Mouse (Mus musculus) MEL (cell line): ENCODE data around the gene Mrpl35. TPM values are rescaled to one million over a fixed set of nuclear protein-coding genes. Genes with fewer than 3 reads are reported as not detected.

Experiments used
- DNase-seq: peaks from one replicate; pipeline ENCODE4 v3.0.0; 2011; ENCODE audit warnings: low read depth, low spot score
- H3K27ac ChIP-seq: 2 replicates; pipeline ENCODE4 v1.5.1; 2012; ENCODE audit warnings: low read depth, mild to moderate bottlenecking, control low read depth, low read length, moderate library complexity; ENCODE audit not compliant: control insufficient read depth
- H3K27me3 ChIP-seq, 2 experiments: fragments of 150-350 bp in 1 of 2; sonication (generic) in 1 of 2; 2 replicates each; pipeline ENCODE4 v1.6.1; 2012; ENCODE audit warnings: low read length in 2 of 2, mild to moderate bottlenecking in 2 of 2, improper control_type of control experiment in 1 of 2, moderate library complexity in 1 of 2; ENCODE audit not compliant: insufficient read depth in 2 of 2, control insufficient read depth in 1 of 2
- H3K36me3 ChIP-seq, 2 experiments: 2 replicates each; pipeline ENCODE4 v1.6.1; 2012 to 2014; ENCODE audit warnings: low read length in 2 of 2, improper control_type of control experiment in 1 of 2, inconsistent platforms in 1 of 2, mild to moderate bottlenecking in 1 of 2; ENCODE audit not compliant: insufficient read depth in 2 of 2, control insufficient read depth in 1 of 2
- H3K4me1 ChIP-seq, 2 experiments: fragments of 150-350 bp in 1 of 2; sonication (generic) in 1 of 2; 2 replicates each; pipeline ENCODE4 v1.6.1; 2012; ENCODE audit warnings: low read length in 2 of 2, improper control_type of control experiment in 1 of 2, mild to moderate bottlenecking in 1 of 2; ENCODE audit not compliant: insufficient read depth in 2 of 2, control insufficient read depth in 1 of 2
- H3K4me3 ChIP-seq, 2 experiments: fragments of 150-350 bp in 1 of 2; sonication (generic) in 1 of 2; 2 replicates each; pipeline ENCODE4 v1.5.1; 2012; ENCODE audit warnings: low read depth in 2 of 2, low read length in 2 of 2, mild to moderate bottlenecking in 2 of 2, moderate library complexity in 2 of 2, control low read depth in 1 of 2, improper control_type of control experiment in 1 of 2; ENCODE audit not compliant: control insufficient read depth in 1 of 2, insufficient read depth in 1 of 2
- H3K79me2 ChIP-seq: 2 replicates; pipeline ENCODE4 v1.6.1; 2012; ENCODE audit warnings: mild to moderate bottlenecking, low read length, moderate library complexity; ENCODE audit not compliant: control insufficient read depth, poor library complexity, insufficient read depth
- H3K9ac ChIP-seq: 2 replicates; pipeline ENCODE4 v1.6.1; 2012; ENCODE audit warnings: low read depth, mild to moderate bottlenecking, control low read depth, low read length, moderate library complexity; ENCODE audit not compliant: control insufficient read depth, poor library complexity, severe bottlenecking
- H3K9me3 ChIP-seq: fragments of 150-350 bp; sonication (generic); replicated peaks from 2 replicates; pipeline ENCODE4 v1.6.1; 2012; ENCODE audit warnings: mild to moderate bottlenecking, low read length, improper control_type of control experiment, moderate library complexity; ENCODE audit not compliant: insufficient read depth
- BHLHE40 ChIP-seq: IDR thresholded peaks from 2 replicates; pipeline ENCODE4 v1.6.1; 2012; ENCODE audit warnings: low read depth, mild to moderate bottlenecking, inconsistent platforms, low read length, improper control_type of control experiment, borderline replicate concordance
- CHD1 ChIP-seq: IDR thresholded peaks from 2 replicates; pipeline ENCODE4 v1.6.1; 2012; ENCODE audit warnings: low read depth, mild to moderate bottlenecking, inconsistent platforms, low read length, improper control_type of control experiment
- CHD2 ChIP-seq: IDR thresholded peaks from 2 replicates; pipeline ENCODE4 v1.6.1; 2011; ENCODE audit warnings: low read length, improper control_type of control experiment
- CTCF ChIP-seq, 3 experiments: IDR thresholded peaks in 2 of 3; conservative IDR thresholded peaks in 1 of 3; 2 replicates each; pipeline ENCODE4 v1.5.1; 2011 to 2012; ENCODE audit warnings: low read length in 3 of 3, low read depth in 2 of 3, mild to moderate bottlenecking in 2 of 3, improper control_type of control experiment in 1 of 3, inconsistent platforms in 1 of 3, mixed read lengths in 1 of 3, moderate library complexity in 1 of 3; ENCODE audit not compliant: control insufficient read depth in 1 of 3, insufficient read depth in 1 of 3, poor library complexity in 1 of 3, severe bottlenecking in 1 of 3
- ELF1 ChIP-seq: IDR thresholded peaks from 2 replicates; pipeline ENCODE4 v1.6.1; 2014; ENCODE audit warnings: low read depth, mild to moderate bottlenecking, inconsistent platforms, low read length, improper control_type of control experiment, moderate library complexity
- GABPA ChIP-seq: IDR thresholded peaks from 2 replicates; pipeline ENCODE4 v1.6.1; 2012; ENCODE audit warnings: low read depth, mild to moderate bottlenecking, inconsistent platforms, low read length, improper control_type of control experiment, moderate library complexity
- GATA1 ChIP-seq: IDR thresholded peaks from 2 replicates; pipeline ENCODE4 v1.6.1; 2011; ENCODE audit warnings: low read depth, low read length, improper control_type of control experiment
- KAT2A ChIP-seq: conservative IDR thresholded peaks from 2 replicates; pipeline ENCODE4 v1.6.1; 2012; ENCODE audit warnings: low read depth, low read length, improper control_type of control experiment, inconsistent platforms
- MAX ChIP-seq: IDR thresholded peaks from 2 replicates; pipeline ENCODE4 v1.6.1; 2011; ENCODE audit warnings: low read length, improper control_type of control experiment
- MAZ ChIP-seq: IDR thresholded peaks from 2 replicates; pipeline ENCODE4 v1.6.1; 2012; ENCODE audit warnings: low read depth, mild to moderate bottlenecking, inconsistent platforms, low read length, improper control_type of control experiment
- MEF2A ChIP-seq: IDR thresholded peaks from 2 replicates; pipeline ENCODE4 v1.6.1; 2014; ENCODE audit warnings: low read depth, mild to moderate bottlenecking, inconsistent platforms, low read length, improper control_type of control experiment; ENCODE audit not compliant: poor library complexity, insufficient replicate concordance, severe bottlenecking; ENCODE audit errors: extremely low read depth
- MXI1 ChIP-seq: IDR thresholded peaks from 2 replicates; pipeline ENCODE4 v1.6.1; 2011; ENCODE audit warnings: mild to moderate bottlenecking, low read depth, low read length, improper control_type of control experiment
- NELFE ChIP-seq: IDR thresholded peaks from 2 replicates; pipeline ENCODE4 v1.6.1; 2011; ENCODE audit warnings: low read depth, low read length, improper control_type of control experiment
- NRF1 ChIP-seq: IDR thresholded peaks from 2 replicates; pipeline ENCODE4 v1.6.1; 2014; ENCODE audit warnings: low read depth, mild to moderate bottlenecking, inconsistent platforms, low read length, improper control_type of control experiment, moderate library complexity; ENCODE audit not compliant: poor library complexity, insufficient read depth, severe bottlenecking
- RCOR1 ChIP-seq: IDR thresholded peaks from 2 replicates; pipeline ENCODE4 v1.6.1; 2012; ENCODE audit warnings: low read depth, mild to moderate bottlenecking, inconsistent platforms, low read length, improper control_type of control experiment
- SMC3 ChIP-seq: IDR thresholded peaks from 2 replicates; pipeline ENCODE4 v1.6.1; 2011; ENCODE audit warnings: low read depth, low read length, improper control_type of control experiment
- TBP ChIP-seq: IDR thresholded peaks from 2 replicates; pipeline ENCODE4 v1.8.0; 2011; ENCODE audit warnings: low read depth, low read length, improper control_type of control experiment
- UBTF ChIP-seq: IDR thresholded peaks from 2 replicates; pipeline ENCODE4 v1.6.1; 2012; ENCODE audit warnings: low read depth, mild to moderate bottlenecking, inconsistent platforms, low read length, improper control_type of control experiment, moderate library complexity, borderline replicate concordance; ENCODE audit not compliant: insufficient read depth
- USF2 ChIP-seq, 2 experiments: IDR thresholded peaks; 2 replicates each; pipeline ENCODE4 v1.6.1; 2011 to 2012; ENCODE audit warnings: improper control_type of control experiment in 2 of 2, low read length in 2 of 2, borderline replicate concordance in 1 of 2, inconsistent platforms in 1 of 2, low read depth in 1 of 2, mild to moderate bottlenecking in 1 of 2; ENCODE audit not compliant: insufficient read depth in 1 of 2
- ZC3H11A ChIP-seq: IDR thresholded peaks from 2 replicates; pipeline ENCODE4 v1.6.1; 2012; ENCODE audit warnings: low read depth, mild to moderate bottlenecking, inconsistent platforms, low read length, improper control_type of control experiment
- ZNF384 ChIP-seq: IDR thresholded peaks from 2 replicates; pipeline ENCODE4 v1.6.1; 2012; ENCODE audit warnings: low read depth, mild to moderate bottlenecking, inconsistent platforms, low read length, improper control_type of control experiment
- polyA plus RNA-seq, 2 experiments: library from polyadenylated mRNA; stranded (reverse) in 1 of 2; unstranded in 1 of 2; fragments of >175 nt in 1 of 2; fragments of >200 nt in 1 of 2; gene quantifications; 2 replicates each; pipeline versions ENCODE4 v1.2.1 to v1.2.4; 2012; ENCODE audit warnings: low replicate concordance in 2 of 2, low read depth in 1 of 2; ENCODE audit not compliant: insufficient read length in 2 of 2, insufficient read depth in 1 of 2, missing spikeins in 1 of 2
- total RNA-seq: library from RNA; depleted of rRNA; stranded (reverse); fragments of 300-350 nt; gene quantifications from 2 replicates; pipeline ENCODE4 v1.2.3, GENCODE M21; 2012

Gene Mrpl35
- total and polyA plus RNA-seq, 3 experiments, result 26.0 to 34.8 TPM; not detected in 1

- H3K27me3 ChIP-seq, result peaks cover 0 to 1% of the 10 kb centered on the region in 2 experiments; a peak in 2 of 4 replicates
- H3K4me3 ChIP-seq, result no peak overlapping the region
- H3K9ac ChIP-seq, result no peak overlapping the region
- H3K36me3 ChIP-seq, result no peaks in the 10 kb centered on the region
- TF ChIP-seq CHD2, result no peak
- TF ChIP-seq SMC3, result no peak
- TF ChIP-seq NRF1, result no peak
- no peak for TF ChIP-seq ZC3H11A
- no peak for TF ChIP-seq CHD1
- no peak for TF ChIP-seq KAT2A
- no peak for TF ChIP-seq GATA1
- no peak for TF ChIP-seq MEF2A
- no peak for TF ChIP-seq MXI1
- no peak for TF ChIP-seq CTCF (IDR thresholded peaks at IDR 0.05 in 2 of 3, conservative IDR thresholded peaks at IDR 0.05 in 1 of 3; ENCODE audit: control insufficient read depth in 1 of 3, insufficient read depth in 1 of 3, low read depth in 2 of 3, low read length in 3 of 3, poor library complexity in 1 of 3, severe bottlenecking in 1 of 3)
- no peak for TF ChIP-seq BHLHE40
- no peak for TF ChIP-seq GABPA
- no peak for TF ChIP-seq ZNF384
- TF ChIP-seq MAZ, result no peak
- no peak for TF ChIP-seq USF2 (IDR thresholded peaks at IDR 0.05; ENCODE audit: borderline replicate concordance in 1 of 2, insufficient read depth in 1 of 2, low read depth in 1 of 2, low read length in 2 of 2)
- TF ChIP-seq UBTF, result no peak
- TF ChIP-seq TBP, result no peak
- TF ChIP-seq MAX, result no peak
- TF ChIP-seq ELF1, result no peak
- no peak for TF ChIP-seq RCOR1
- TF ChIP-seq, all 39 proteins: peak for 0
- Histone ChIP-seq H3K79me2 (no peaks in the 10 kb centered on the region; the same call in 1 of the 2 replicates), H3K27ac (no peak overlapping the region), H3K4me1 (no peaks in the 10 kb centered on the region), H3K9me3 (no peaks in the 10 kb centered on the region)
- DNase-seq, result no peak
Observed at GRCm38 (mm10) chr6:71779831-71780230, 46.9 kb downstream of the Mrpl35 start.

GRCm38 (mm10) chr6:71778016-71778415 is 48.8 kb downstream of the Mrpl35 start:
- Histone ChIP-seq H3K36me3 (no peaks in the 10 kb centered on the region), H3K4me1 (no peaks in the 10 kb centered on the region), H3K9me3 (no peaks in the 10 kb centered on the region), H3K27ac (no peak overlapping the region), H3K27me3 (peaks cover 0 to 1% of the 10 kb centered on the region in 2 experiments; a peak in 3 of 4 replicates), H3K9ac (no peak overlapping the region), H3K4me3 (no peak overlapping the region), H3K79me2 (no peaks in the 10 kb centered on the region; the same call in 1 of the 2 replicates)
- TF ChIP-seq MXI1, result no peak
- no peak for TF ChIP-seq TBP
- no peak for TF ChIP-seq GABPA
- TF ChIP-seq MAZ, result no peak
- TF ChIP-seq MAX, result no peak
- TF ChIP-seq KAT2A, result no peak
- TF ChIP-seq NELFE, result no peak
- TF ChIP-seq SMC3, result no peak
- DNase-seq, result no peak
